Mouse (Mus musculus) c-Kit-positive CD71-negative TER-119-negative erythroid progenitor cells, embryonic 14.5 days (primary cell): ENCODE measurements around the gene Ntf3.

Experiments
- DNase-seq: peaks from one replicate; pipeline ENCODE4 v3.0.0-alpha.2; 2013; ENCODE audit warnings: low read depth

The Ntf3 gene

DNA sequence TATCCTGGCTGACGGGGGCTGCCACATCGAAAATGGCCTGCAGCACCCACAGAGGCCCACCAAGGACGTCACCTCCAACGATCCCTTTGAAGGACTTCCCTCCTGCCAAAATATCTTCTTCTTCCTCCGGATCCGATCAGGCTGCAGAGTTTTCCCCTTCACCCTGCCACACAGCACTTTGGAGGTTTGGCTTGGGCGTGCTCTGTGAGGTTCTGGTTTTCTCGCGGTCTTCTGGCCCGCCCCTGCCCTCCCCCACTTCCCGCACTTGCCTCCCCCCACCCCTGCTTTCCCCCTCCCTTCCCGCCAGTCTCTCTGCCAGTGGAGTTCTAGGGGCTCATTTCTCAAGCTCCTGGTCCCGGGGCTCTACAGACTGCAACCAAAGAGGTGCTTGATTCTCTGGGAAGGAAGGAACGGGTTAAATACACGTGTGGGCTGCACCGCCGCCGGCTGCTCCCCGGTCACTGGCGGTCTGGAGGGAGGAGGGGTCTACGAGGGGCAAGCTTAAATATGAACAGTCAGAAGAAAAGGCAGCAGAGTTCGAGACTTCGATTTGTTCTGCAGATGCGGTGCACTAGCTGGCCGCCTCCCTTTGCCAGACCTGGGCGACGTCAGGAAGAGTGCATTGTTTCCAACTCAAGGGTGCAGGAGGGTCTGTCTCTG lies at the start of gene Ntf3:
TSS of gene Ntf3 (minus strand) at position 363 of the 660 bp plus-strand sequence.
- no peak for DNase-seq

DNA sequence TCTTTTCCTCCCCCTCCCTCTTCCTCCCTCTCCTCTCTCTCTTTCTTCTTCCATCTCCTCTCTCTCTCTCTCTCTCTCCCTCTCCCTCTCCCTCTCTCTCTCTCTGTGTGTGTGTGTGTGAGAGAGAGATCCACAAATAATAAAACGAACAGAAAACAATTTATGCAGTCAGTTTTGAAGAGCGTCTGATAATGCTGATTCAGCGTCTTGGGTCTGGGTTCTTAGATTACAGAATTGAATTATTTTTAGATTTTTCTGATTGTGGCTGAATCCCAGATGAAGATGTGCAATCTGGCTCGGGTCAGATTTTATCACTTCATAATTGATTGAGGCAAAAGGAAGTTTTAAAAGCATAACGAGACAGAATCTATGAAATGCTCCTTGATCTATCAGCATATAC lies 46.6 kb upstream of the Ntf3 start:
- DNase-seq: no peak

DNA sequence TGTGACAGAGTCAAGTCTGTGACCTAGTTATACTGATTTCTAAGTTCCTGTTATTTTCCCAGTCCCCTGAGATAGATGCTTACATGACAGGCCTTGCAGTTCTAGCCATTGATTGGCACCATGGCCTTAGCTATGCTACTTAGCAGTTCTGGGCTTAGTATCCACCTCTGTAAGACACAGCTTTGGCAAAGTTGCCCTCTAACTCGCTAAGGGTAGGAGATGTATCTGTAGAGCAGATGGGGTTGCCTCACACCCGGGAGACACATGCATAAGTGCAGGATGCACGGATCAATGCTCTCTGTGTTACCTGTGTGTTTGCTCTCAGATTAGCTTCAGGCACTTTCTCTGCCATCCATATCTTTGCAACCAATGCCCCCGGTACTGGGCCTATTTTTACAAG lies 36.7 kb upstream of the Ntf3 start:
- no peak for DNase-seq

DNA sequence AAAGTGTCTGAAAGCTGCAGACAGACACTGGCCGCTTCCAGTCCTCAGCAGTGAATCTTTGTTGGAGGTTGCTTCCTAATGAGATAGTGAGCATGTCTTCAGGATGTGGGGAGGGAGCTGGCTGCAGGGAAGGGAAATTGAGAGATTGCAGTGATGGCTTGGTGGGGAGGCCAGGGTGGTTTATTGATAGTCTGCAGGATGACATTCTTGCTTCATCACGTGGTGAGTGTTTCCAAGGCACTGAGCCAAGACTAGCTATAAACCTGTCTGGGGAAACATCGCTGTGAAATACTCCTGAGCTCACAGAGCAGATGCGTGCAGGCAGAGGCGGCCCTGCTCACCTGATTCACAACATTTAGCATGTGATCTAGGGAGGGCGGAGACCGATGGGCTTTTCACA lies 36.2 kb upstream of the Ntf3 start:
- no peak for DNase-seq

DNA sequence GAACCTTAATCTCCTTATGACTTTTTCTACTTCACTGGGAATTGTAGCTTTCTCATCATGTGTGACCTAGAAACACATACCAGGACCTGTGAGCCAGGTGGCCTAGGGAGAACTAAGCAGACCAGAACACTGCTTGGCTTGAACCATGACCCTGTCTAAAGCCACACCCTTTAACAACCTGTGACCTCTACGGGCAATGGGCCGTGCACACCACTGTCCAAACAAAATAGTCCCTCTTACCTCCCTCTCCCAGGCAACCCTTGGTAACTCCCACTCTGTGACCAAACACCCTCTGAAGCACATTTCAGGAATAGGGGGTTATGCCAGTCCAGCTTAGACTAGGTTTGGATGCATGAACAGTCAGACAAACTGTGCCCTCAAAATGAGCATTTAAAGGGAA lies 35.0 kb upstream of the Ntf3 start:
- no peak for DNase-seq

DNA sequence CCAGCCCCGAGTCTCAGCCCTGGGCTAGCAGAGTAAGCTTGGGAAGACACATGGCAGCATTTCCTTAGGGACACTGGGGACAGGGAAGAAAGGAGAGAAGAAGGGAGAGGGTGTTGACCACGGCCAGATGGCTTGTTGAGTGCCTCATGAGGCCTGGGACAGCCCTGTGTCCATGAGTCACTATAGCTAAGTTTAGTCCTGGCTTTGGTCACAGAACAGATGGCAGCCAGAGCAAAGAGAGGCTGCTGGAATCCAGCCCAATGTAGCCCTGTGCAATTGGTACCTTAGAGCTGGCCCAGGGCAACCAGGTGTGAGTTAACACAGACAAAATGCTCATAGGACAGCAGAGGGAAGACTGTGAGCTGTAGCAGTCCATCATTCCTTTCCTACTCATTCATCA lies 33.2 kb upstream of the Ntf3 start:
- DNase-seq: no peak

DNA sequence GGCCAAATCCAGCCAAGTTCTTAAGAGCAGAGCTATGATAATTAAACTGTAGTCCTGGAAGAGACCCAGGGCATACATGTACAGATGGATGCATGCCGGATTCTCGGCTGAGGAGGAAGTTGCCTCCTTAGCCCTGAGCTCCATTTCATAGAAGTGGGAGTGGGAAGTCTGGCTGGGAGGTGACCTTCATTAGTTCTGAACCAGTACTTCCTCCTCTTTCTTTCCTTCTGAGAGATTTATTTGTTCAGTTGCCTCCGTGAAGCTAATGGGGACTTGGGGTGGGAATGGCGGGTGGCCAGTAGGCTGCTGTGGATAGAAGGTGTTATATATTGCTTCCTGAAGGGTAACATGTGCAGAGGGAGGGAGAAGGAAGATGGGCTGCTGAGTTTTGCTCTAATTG lies 28.1 kb upstream of the Ntf3 start:
- no peak for DNase-seq

DNA sequence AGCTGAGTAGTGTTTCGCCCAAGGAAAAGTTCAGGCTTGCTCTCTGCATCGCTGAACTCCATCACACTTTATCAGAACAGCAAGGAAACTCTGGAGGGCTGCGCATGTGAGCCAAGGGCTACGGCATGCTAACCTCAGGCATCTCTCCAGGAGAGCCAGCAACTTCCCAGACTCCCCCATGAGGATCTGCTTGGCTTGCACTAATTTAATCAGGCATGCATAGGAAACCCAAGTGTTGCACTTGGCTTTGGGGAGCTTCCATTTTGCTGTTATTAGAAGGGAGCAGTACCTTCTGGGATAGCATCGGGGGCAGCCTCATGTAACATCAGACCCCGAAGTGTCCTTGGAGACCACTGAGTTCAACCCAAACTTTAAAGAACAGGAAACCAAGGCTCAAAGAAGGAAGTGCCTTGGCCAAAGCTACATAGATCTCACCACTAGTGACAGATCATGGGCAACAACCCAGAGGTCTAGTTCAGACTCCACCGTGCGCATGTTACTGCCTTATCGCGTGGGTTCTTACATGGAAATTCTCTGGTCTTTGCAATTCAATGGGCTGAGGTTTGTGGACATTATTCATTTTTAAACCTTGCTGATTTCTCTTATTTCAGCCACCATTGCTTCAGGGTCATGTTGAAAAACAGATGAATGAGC lies 23.6 kb upstream of the Ntf3 start:
- no peak for DNase-seq

DNA sequence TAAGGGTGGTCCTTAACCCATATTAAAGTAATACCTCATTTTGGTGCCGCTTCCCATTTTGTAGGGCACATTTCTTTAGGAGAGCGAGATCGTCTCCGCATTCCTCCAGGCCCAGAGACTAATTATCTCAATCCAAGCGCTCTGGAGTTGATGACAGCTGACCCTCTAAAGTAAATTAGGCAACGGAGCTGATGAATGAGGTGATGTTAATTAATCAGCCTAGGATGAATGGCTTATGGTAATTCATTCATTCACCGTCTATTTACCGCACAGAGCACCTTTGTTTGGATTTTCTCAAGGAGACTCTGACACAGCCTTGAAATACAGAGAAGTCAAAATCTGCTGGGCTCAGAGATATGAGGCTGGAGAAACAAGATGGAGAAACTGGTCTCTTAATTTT lies 20.7 kb upstream of the Ntf3 start:
- DNase-seq: no peak

DNA sequence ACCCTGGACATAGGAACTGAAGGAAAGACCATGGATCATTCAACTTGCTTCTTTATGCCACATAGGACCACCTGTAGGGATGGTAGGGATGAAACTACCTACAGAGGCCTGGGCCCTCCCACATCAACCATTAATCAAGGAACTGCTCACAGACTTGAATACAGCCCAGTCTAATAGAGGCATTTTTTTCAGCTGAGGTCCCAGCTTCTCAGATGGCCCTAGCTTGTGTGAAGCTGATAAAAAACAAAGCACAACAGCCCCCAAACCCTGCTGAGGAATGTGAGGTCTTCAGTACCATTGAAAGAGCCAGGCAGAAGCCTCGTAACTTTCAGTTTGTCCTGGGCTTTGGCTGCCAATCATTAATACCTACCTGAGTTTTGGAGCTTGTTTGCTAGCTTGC lies 19.4 kb upstream of the Ntf3 start:
- no peak for DNase-seq

DNA sequence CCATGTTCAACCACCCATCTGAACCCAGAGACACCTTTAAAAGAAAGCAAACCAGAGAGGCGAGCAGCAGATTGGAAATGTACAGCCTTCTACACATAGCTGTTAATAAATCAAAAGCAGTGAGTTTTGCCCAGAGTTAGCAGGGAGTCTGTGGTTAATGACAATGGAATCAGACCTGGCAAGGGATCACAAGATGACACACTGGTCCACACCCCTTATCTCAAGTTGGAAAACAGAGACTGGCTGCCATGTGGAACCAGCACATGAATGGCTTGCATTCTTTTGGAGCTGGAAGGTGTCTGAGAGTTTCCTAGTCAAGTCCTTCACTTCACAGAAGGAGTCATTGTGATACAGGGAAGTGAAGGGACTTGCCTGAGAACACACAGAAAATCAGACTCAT lies 5.4 kb upstream of the Ntf3 start:
- no peak for DNase-seq

DNA sequence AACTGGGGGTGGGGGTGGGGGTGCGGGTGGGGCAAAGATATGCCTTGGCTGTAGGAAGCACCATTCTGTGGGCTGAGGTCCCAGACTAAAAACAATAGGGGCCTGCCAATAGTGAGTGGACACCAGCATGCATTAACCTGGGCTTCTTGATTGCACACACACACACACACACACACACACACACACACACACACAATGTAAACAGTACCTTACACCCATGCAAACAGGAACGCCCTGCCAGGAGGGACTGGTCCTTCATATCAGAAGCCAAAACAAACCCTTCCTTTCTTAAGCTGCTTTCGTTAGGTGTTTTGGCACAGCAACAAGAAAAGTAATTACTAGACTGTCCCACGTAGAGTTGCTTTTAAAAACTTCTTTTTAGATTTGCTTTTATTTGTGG lies 4.1 kb upstream of the Ntf3 start:
- no peak for DNase-seq

DNA sequence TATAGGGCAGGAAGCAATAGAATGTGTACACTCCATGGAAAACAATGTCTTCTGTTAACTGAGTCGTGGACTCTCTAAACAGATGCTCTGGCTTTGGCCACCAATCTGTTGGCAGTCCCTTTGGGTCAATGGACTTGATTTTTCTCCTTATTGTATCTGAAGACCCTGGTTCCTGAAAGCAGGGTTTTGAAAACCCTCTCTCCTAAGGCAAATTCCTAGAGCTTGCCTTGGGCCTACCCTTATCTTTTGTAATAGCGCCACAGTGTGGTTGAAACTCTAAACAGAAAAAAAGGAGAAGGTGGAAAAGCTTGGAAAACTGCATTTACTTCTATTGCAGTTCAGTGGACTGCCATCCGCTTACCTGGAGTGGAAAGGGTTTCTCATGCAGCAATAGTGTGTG lies 1.0 kb upstream of the Ntf3 start:
- no peak for DNase-seq

DNA sequence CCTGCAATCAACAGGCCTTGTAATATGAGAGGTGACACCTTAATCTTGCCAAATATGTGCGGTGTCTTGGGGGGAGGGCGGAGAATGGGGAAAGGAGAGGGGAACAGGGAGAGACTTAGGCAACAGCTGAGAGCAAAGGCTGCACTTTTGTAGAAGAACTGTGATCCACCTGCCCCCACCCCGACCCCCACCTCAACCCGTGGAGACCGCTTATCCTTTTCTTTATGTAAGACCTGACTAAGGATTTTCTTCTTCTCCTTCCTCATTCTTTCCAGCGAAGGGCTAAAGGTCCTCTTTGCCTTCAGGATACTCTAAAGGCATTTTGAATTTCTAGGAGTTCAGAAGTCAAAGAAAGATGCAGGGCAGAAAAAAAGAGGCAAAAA lies 489 bp upstream of the Ntf3 start:
- DNase-seq: no peak

DNA sequence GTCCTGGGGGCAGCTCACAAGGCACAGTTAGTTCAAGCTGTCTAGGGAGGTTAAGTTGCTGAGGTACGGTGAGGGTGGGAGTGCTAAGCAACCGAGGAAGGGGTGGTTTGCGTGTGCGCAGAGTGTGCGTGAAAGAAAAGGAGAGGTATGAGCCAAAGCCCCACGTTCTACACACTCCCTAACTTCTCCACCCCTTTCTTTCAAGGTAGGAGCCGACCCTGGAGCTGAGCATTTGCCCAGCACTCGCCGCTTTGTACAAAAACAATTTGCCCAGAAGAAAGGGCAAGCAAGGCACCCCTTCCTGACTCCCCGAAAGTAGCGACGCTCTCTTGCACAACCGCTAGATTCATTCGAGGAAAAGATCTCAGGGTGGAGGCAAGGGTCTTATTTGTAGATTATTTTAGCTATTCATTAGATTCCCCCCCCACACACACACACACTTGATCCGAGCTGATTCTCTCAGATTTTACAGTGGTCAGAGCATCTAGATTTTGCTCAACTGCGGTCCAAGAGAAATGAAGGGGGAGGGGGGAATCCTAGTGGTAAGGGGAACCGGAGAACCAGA lies 1.0 kb downstream of the Ntf3 start:
- DNase-seq: no peak

DNA sequence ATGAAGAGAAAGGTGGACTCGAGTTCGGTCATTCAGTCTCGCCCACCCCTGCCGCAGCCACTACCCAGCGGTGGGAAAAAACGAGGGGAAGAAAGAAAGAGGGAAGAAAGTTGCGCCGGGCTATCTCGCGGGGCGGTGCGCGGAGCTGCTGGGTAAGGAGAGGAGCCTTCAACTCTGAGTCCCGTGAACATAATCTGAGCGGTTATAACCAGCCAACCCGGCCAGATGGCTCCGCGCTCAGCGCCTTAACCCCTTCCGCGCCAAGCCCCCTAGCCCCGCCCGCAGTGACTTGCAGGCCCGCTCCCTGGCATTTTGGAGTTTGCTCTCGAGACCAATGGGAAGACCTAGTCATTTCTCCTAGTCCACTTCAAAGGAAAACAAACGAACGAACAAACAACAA lies 1.9 kb downstream of the Ntf3 start:
- DNase-seq: no peak

DNA sequence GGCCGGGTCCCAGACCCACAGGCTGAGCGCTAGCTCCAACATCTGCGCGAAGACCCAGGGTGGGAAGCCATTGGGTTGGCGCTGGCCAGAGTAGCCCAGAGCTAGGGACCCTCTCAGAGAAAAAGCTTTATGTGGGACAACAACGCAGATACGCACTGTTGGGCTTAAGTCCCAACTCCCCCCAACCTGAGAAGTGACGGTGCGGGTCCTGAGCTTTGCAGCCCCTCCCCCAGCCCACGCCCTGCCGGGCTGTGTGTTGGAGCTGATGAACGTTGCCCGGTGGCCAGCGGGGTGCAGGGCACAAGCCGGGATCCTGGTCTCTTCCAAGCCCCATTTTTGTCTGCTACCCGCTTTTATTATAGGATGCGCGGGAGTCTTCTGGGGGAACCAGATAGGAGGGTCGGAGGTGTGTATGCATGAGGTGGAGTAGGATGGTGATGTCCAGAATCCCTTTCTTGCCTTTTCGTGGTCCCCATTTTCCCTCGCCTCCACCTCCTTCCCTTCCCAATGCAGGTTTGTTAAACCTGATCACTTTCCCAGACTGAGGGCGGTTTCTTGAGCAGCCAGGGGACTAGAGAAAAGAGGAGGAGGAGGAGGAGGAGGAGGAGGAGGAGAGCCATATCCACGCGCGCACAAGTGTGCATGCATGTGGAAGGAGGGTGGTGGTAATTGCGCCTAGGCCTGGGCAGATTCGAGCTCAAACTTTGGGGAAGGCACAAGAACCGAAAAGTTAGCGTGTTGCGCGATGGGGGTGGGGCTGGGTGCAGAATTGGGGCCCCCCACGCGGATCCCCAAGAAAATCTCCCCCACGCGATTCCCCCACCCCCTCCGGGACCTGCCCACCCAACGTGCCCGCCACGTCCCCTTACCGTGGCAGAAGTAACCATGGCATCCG lies 2.6 kb downstream of the Ntf3 start:
- no peak for DNase-seq

DNA sequence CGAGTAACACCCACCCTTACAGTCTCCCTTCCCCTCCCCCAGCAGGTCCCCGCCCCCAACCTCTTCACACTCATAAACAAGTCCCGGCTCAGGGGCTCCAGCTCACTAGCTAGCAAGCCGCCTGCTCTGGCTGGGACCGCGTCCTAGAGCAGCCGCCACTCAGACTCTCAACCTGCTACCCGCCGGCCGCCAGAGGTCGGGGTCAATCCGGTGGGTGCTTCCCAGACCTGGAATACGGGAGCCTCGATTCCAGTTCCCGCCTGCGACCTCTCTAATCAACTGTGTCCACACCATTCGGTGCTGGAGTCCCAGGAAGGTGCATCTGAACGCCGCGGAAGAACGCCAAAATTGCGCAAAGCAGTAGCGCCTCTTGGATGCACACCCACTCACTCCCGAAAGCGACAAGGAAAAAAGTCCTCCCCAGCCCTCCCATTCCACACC lies 3.5 kb downstream of the Ntf3 start:
- no peak for DNase-seq

DNA sequence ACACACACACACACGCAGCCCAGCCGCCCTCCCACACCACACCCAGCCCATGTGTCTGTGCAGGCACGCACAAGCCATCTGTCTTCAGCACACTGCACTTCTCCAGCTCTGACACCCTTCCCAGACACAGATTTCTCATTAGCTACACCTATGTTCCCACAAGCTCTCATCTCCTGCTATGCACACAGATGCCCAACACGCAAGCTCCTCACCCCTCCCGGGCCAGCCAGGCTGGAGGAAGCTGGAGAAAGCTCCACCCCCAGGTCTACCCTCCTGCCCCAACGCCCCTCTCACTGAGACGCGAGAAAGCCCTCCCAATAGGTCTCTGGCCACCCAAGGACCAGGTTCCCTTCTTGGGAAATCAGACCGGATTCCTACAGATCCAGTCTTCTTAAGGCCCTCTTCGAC lies 4.4 kb downstream of the Ntf3 start:
- DNase-seq: no peak

DNA sequence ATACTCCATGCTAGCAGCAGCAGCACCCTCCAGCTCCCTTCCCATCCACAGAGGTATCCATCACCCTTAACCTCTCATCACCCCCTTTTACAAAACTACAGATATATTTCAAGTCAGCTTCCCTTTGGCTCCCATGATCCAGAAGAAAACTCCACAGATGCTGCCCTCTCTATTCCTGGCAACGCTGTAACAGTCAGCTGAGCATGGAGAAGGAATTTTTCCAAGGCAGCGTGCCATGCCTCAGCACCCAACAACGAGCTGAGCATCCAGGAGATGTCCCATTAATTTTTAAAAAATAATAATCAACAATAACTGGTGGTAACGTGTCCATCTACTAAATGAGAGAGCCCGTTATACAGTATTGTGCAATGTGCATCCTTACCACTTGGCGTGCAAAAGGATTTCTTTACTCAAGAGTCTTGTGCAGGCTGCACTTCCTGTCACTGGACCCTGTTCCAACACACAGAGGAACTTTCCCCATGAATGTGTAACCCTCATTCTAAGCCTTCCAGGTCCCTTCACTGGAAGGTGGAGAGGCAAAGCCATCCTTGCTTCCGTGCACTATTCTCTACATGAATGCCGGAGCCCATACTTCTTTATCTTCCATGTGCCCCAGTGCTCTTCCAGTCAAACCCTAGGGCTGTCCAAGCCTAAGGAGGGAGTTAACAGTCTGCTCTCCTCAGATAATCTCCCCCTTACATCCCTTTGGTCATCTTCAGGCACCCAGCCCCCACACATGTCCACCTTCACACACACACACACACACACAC lies 5.0 kb downstream of the Ntf3 start:
- DNase-seq: no peak

DNA sequence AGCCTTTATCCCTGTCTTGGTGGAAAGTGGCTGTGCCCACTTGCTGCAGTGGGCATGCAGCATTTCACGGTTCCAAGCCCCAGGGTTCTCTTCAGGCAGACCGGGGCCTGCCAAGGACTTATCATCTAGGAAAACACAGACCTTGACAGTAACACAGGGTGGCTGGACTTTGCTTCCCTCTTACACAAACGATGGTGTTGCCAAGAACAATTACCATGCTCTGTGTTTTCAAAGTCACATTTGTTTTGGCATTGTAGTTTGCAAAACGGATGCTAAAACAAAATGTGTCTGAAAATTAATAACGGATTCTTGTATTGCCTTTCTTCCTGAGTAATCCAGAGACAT lies 6.7 kb downstream of the Ntf3 start:
- no peak for DNase-seq
